Mouse (Mus musculus) stomach, embryonic 16.5 days (tissue): Measurements from ENCODE around the gene Sema5a. TPM values are rescaled to one million over a fixed set of nuclear protein-coding genes. Genes with fewer than 3 reads are reported as not detected.
A peak's percentile ranks its signal among the peaks of the same experiment; 100 is the strongest.

Experiments
- ATAC-seq: fragments of 200-750 bp; cut with Nextera tagmentation; 2 replicates; pipeline ENCODE4 v1.8.0; 2017; ENCODE audit warnings: moderate number of reproducible peaks, moderate TSS enrichment; ENCODE audit not compliant: insufficient read depth, low FRiP score
- H3K27ac ChIP-seq: fragments of 300-500 bp; sonication (generic); 2 replicates; pipeline ENCODE4 v1.5.1; 2014; ENCODE audit warnings: low read length
- H3K27me3 ChIP-seq: fragments of 300-500 bp; sonication (generic); 2 replicates; pipeline ENCODE4 v1.6.1; 2014; ENCODE audit warnings: low read length, control low read depth, mixed read lengths; ENCODE audit not compliant: control insufficient read depth, insufficient read depth
- H3K36me3 ChIP-seq: fragments of 300-500 bp; sonication (generic); 2 replicates; pipeline ENCODE4 v1.6.1; 2014; ENCODE audit warnings: low read length; ENCODE audit not compliant: control insufficient read depth, insufficient read depth
- H3K4me1 ChIP-seq: fragments of 300-500 bp; sonication (generic); 2 replicates; pipeline ENCODE4 v1.6.1; 2014; ENCODE audit warnings: low read length, control low read depth, mixed read lengths; ENCODE audit not compliant: control insufficient read depth, insufficient read depth
- H3K4me2 ChIP-seq: fragments of 300-500 bp; sonication (generic); 2 replicates; pipeline ENCODE4 v1.6.1; 2014; ENCODE audit warnings: low read depth, low read length, mixed read lengths
- H3K4me3 ChIP-seq: fragments of 300-500 bp; sonication (generic); replicated peaks from 2 replicates; pipeline ENCODE4 v1.5.1; 2014; ENCODE audit warnings: mild to moderate bottlenecking, low read length
- H3K9ac ChIP-seq: fragments of 300-500 bp; sonication (generic); 2 replicates; pipeline ENCODE4 v1.6.1; 2014; ENCODE audit warnings: low read length
- H3K9me3 ChIP-seq: fragments of 300-500 bp; sonication (generic); replicated peaks from 2 replicates; pipeline ENCODE4 v1.6.1; 2016; ENCODE audit warnings: low read length, control low read depth; ENCODE audit not compliant: control insufficient read depth
- WGBS: fragments of 180-500 bp; shearing (Covaris S2); extraction: QIAGEN DNeasy Blood & Tissue Kit; methylation state at CpG from one replicate; pipeline ENCODE4 v1.1.7; 2014; 5-methylcytosine and 5-hydroxymethylcytosine counted together
- polyA plus RNA-seq: library from polyadenylated mRNA; unstranded; fragments of >200 nt; fragmentation: Nextera tagmentation; extraction: Ambion mirVana; gene quantifications from 2 replicates; pipeline ENCODE4 v1.2.1, GENCODE M21; 2015

Gene Sema5a
- polyA plus RNA-seq, 1 experiment from 2014 or later, result 18.4 TPM

DNA sequence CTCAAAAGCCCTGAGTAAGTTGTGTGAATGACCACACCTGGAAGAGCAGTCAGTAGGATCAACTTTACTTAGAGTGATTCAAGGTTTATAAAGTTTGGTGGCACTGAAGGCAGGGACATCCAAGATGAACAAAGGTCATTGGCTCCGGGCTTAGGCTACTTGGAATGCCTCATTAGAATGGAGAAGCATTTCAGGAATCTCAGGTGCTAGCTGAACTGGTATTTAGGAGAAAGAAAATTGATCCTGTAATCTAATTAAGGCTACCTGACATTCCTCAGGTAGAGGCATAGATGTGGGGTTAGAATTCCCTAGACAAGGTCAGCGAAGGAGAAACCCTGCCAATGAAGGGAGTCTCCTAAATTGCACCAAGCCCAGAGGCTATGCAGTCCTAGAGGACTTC is 171.7 kb downstream of the Sema5a start:
- Histone ChIP-seq H3K4me1 (no peaks in the 10 kb centered on the region), H3K4me2 (no peak overlapping the region), H3K9me3 (no peaks in the 10 kb centered on the region), H3K4me3 (no peak overlapping the region), H3K36me3 (no peaks in the 10 kb centered on the region), H3K27ac (no peak overlapping the region), H3K27me3 (no peaks in the 10 kb centered on the region), H3K9ac (no peak overlapping the region)
- no peak for ATAC-seq
- WGBS, result 84% methylated on average over 2 of the region's 2 CpGs

DNA sequence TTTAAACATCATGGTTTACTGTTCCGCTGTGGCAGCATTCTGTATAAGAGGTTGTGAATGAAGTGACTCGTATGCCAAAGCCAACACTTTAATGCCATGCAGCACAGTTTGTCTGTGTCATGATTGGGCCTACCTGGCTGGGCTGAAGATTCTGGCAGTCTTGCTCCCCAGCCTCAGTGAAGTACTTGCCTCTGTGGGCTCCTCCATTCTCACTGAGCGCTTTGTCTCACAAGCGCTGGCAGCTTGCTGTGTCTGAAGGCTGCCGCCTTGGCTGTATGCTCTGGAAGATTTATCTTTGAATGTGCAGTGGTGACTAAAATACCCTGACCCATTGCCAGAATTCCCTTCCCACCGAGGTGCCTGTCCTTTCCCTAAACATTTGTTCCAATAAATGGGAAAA is 178.0 kb downstream of the Sema5a start:
- Histone ChIP-seq H3K4me3 (no peak overlapping the region), H3K27me3 (no peaks in the 10 kb centered on the region), H3K4me2 (no peak overlapping the region), H3K4me1 (no peaks in the 10 kb centered on the region), H3K9ac (no peak overlapping the region), H3K36me3 (no peaks in the 10 kb centered on the region), H3K27ac (no peak overlapping the region), H3K9me3 (no peaks in the 10 kb centered on the region)
- ATAC-seq, result no peak
- 69% methylated on average over 6 of the region's 6 CpGs for WGBS

- Histone ChIP-seq H3K27me3 (no peaks in the 10 kb centered on the region), H3K4me1 (no peaks in the 10 kb centered on the region), H3K9me3 (no peaks in the 10 kb centered on the region), H3K9ac (no peak overlapping the region), H3K4me3 (no peak overlapping the region), H3K36me3 (no peaks in the 10 kb centered on the region), H3K4me2 (no peak overlapping the region), H3K27ac (no peak overlapping the region)
- no peak for ATAC-seq
- 68% methylated on average over 6 of the region's 6 CpGs for WGBS
Observed at GRCm38 (mm10) chr15:32423061-32423460, 178.5 kb downstream of the Sema5a start.

GRCm38 (mm10) chr15:32427188-32427924 is 182.7 kb downstream of the Sema5a start:
- H3K36me3 ChIP-seq, result no peaks in the 10 kb centered on the region
- 71% methylated on average over 7 of the region's 7 CpGs for WGBS
- no peak overlapping the region for H3K9ac ChIP-seq
- no peaks in the 10 kb centered on the region for H3K27me3 ChIP-seq
- no peak overlapping the region for H3K27ac ChIP-seq
- no peak overlapping the region for H3K4me2 ChIP-seq
- no peaks in the 10 kb centered on the region for H3K9me3 ChIP-seq
- no peaks in the 10 kb centered on the region for H3K4me1 ChIP-seq
- H3K4me3 ChIP-seq, result no peak overlapping the region
- no peak for ATAC-seq

DNA sequence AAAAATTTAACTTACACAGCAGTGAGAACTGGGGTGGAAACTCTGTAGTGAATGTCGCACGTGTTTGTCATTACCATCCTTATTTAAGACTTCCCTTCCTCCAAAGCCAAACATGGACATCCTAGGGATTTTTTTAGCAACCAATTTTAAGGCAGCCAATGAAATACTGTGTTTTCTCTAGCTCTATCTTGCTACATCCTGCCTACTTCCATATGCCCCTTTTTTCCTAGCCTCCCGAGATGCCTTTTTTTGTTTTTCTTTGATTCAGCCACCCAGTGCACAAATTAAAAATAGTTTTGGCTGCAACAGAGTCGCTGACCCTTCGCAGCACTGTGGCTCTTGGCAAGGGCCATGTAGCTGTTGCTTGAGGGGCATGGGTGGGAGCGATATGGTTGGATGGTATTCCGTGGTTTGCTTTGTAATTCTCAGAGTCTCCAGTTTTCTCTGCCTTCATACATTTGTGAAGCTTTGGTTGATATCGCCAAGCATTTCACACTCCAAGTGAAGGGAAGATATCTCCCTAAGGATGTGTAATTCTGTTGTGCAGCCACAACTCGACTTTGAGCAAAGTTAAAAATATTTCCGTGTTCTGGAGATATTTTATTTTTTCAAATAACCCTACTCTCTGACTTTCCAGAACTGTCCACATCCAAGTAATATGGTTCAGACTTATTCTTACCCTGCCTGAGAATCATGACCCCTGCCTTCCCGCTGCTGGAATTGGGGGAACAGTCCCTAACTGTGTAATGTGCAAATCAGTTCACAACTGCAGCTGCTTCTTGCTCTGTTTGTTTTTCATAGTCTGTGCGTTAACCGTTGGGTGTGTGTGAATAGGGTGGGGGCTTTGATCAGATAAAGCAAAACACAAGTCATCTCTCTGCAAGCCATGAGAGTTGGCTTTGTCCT is 188.6 kb downstream of the Sema5a start:
- Histone ChIP-seq H3K27ac (no peak overlapping the region; the same call in 1 of the 2 replicates), H3K9me3 (no peaks in the 10 kb centered on the region), H3K4me1 (0 out of 2 replicates have a peak, but pooled peaks cover 7% of the 10 kb centered on the region), H3K9ac (no peak overlapping the region), H3K4me2 (no peak overlapping the region), H3K36me3 (no peaks in the 10 kb centered on the region), H3K4me3 (no peak overlapping the region), H3K27me3 (no peaks in the 10 kb centered on the region)
- 68% methylated on average over 13 of the region's 13 CpGs for WGBS
- ATAC-seq, result no peak

DNA sequence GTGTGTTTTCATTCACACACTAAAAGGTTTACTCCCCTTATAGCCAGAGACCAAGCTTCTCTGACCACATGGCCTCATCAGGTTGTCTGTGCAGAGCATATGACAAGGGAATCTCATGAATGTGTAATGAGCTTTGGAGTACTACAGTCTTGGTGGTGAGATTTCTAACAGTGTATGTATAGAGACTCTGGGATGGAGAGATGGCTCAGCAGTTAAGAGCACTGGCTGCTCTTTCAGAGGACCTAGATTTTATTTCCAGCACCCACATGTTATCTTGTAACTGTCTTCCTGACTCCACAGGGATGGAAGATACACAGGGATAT is 189.2 kb downstream of the Sema5a start:
- no peaks in the 10 kb centered on the region for H3K9me3 ChIP-seq
- no peak for ATAC-seq
- H3K27me3 ChIP-seq, result no peaks in the 10 kb centered on the region
- H3K4me1 ChIP-seq, result 0 out of 2 replicates have a peak, but pooled peaks cover 7% of the 10 kb centered on the region
- H3K36me3 ChIP-seq, result no peaks in the 10 kb centered on the region
- no peak overlapping the region for H3K4me2 ChIP-seq
- no peak overlapping the region for H3K9ac ChIP-seq
- no peak overlapping the region; the same call in 1 of the 2 replicates for H3K27ac ChIP-seq
- H3K4me3 ChIP-seq, result no peak overlapping the region

DNA sequence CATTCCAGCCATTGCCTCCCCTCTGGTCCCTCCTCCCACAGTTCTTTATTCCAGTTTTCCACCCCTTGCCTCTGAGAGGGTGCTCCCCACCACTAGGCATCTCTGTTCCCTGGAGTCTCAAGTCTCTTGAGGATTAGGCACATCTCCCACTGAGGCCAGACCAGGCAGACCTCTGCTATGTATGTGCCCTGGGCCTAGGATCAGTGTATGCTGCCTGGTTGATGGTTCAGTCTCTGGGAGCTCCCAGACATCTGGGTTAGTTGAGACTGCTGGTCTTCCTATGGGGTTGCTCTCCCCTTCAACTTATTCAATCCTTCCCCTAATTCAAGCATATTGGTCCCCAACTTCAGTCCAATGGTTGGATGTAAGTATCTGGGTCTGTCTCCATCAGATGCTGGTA is 189.7 kb downstream of the Sema5a start:
- H3K4me1 ChIP-seq, result 0 out of 2 replicates have a peak, but pooled peaks cover 7% of the 10 kb centered on the region
- no peak overlapping the region for H3K9ac ChIP-seq
- H3K27ac ChIP-seq, result no peak overlapping the region
- no peak overlapping the region for H3K4me2 ChIP-seq
- no peak overlapping the region for H3K4me3 ChIP-seq
- H3K27me3 ChIP-seq, result no peaks in the 10 kb centered on the region
- H3K9me3 ChIP-seq, result no peaks in the 10 kb centered on the region
- no peak for ATAC-seq
- no peaks in the 10 kb centered on the region for H3K36me3 ChIP-seq

- Histone ChIP-seq H3K9ac (no peak overlapping the region), H3K27ac (no peak overlapping the region), H3K36me3 (no peaks in the 10 kb centered on the region), H3K27me3 (no peaks in the 10 kb centered on the region), H3K9me3 (no peaks in the 10 kb centered on the region), H3K4me3 (no peak overlapping the region), H3K4me1 (0 out of 2 replicates have a peak, but pooled peaks cover 7% of the 10 kb centered on the region), H3K4me2 (no peak overlapping the region)
- WGBS, result 27% methylated on average over 6 of the region's 6 CpGs
- ATAC-seq, result peak; percentile 13; the same call in 1 of the 2 replicates
Observed at GRCm38 (mm10) chr15:32437654-32438053, 193.0 kb downstream of the Sema5a start.

DNA sequence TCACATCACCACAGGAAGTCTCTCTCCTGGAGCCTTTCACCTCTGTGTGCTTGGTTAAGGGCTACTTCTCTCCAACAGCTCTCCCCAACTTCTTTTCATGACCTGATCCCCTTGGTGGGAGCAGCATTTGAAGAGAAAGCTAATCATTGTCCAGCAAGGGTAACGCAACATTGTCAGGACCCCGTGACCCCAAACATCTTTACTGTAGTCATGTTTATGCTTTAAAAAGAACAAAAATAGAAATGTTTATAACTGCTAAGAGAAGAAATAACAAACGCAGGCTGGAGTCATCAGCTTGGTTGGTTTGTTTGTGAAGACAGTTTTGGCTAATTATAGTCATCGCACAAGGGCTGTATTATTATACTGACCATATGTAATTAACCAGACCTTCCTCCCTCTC is 198.1 kb downstream of the Sema5a start:
- H3K4me1 ChIP-seq, result 0 out of 2 replicates have a peak, but pooled peaks cover 4% of the 10 kb centered on the region
- H3K36me3 ChIP-seq, result no peaks in the 10 kb centered on the region
- H3K27me3 ChIP-seq, result no peaks in the 10 kb centered on the region
- H3K27ac ChIP-seq, result no peak overlapping the region
- no peak for ATAC-seq
- no peaks in the 10 kb centered on the region for H3K9me3 ChIP-seq
- H3K4me2 ChIP-seq, result no peak overlapping the region
- H3K4me3 ChIP-seq, result no peak overlapping the region
- no peak overlapping the region for H3K9ac ChIP-seq
- 61% methylated on average over 4 of the region's 4 CpGs for WGBS
